Mouse (Mus musculus): ENCODE results near the gene Pla2g12a. TPM values are rescaled to one million over a fixed set of nuclear protein-coding genes. Genes with fewer than 3 reads are reported as not detected.

The Pla2g12a gene
- polyA plus RNA-seq, 1 experiment from 2014 or later: 25.4 TPM

GRCm38 (mm10) chr3:129936561-129936960 is 58.2 kb downstream of the Pla2g12a start:
- no peak overlapping the region for H3K4me3 ChIP-seq
- no peak overlapping the region for H3K27ac ChIP-seq
- 49% methylated on average over 9 of the region's 9 CpGs for WGBS
- no peaks in the 10 kb centered on the region for H3K36me3 ChIP-seq
- no peak overlapping the region for H3K9ac ChIP-seq
- no peaks in the 10 kb centered on the region for H3K9me3 ChIP-seq
- peaks cover 10% of the 10 kb centered on the region for H3K4me1 ChIP-seq
- H3K4me2 ChIP-seq: no peak overlapping the region
- no peaks in the 10 kb centered on the region for H3K27me3 ChIP-seq
- ATAC-seq (ENCODE audit: insufficient number of reproducible peaks, insufficient read depth, low FRiP score, low TSS enrichment, low read depth): no peak

- no peaks in the 10 kb centered on the region for H3K27me3 ChIP-seq
- no peak for ATAC-seq (ENCODE audit: insufficient number of reproducible peaks, insufficient read depth, low FRiP score, low TSS enrichment, low read depth)
- no peak overlapping the region for H3K9ac ChIP-seq
- peaks cover 10% of the 10 kb centered on the region for H3K4me1 ChIP-seq
- no peak overlapping the region for H3K27ac ChIP-seq
- no peak overlapping the region for H3K4me3 ChIP-seq
- no peaks in the 10 kb centered on the region for H3K36me3 ChIP-seq
- H3K4me2 ChIP-seq: peak overlapping the region; percentile 7; the same call in 1 of the 2 replicates
- WGBS: 37% methylated on average over 3 of the region's 3 CpGs
- no peaks in the 10 kb centered on the region for H3K9me3 ChIP-seq
Measured at GRCm38 (mm10) chr3:129937848-129938247, 59.4 kb downstream of the Pla2g12a start.

- Histone ChIP-seq H3K4me1 (peaks cover 10% of the 10 kb centered on the region), H3K9me3 (no peaks in the 10 kb centered on the region), H3K9ac (no peak overlapping the region), H3K27me3 (no peaks in the 10 kb centered on the region), H3K27ac (no peak overlapping the region), H3K36me3 (no peaks in the 10 kb centered on the region), H3K4me2 (no peak overlapping the region), H3K4me3 (no peak overlapping the region)
- WGBS: 52% methylated on average over 7 of the region's 7 CpGs
- ATAC-seq (ENCODE audit: insufficient number of reproducible peaks, insufficient read depth, low FRiP score, low TSS enrichment, low read depth): no peak
Measured at GRCm38 (mm10) chr3:129939058-129939457, 60.7 kb downstream of the Pla2g12a start.

- no peak overlapping the region for H3K4me2 ChIP-seq
- no peak overlapping the region for H3K27ac ChIP-seq
- ATAC-seq (ENCODE audit: insufficient number of reproducible peaks, insufficient read depth, low FRiP score, low TSS enrichment, low read depth): no peak
- no peak overlapping the region for H3K9ac ChIP-seq
- WGBS: 93% methylated on average over 2 of the region's 2 CpGs
- no peaks in the 10 kb centered on the region for H3K27me3 ChIP-seq
- H3K4me3 ChIP-seq: no peak overlapping the region
- H3K9me3 ChIP-seq: no peaks in the 10 kb centered on the region
- no peaks in the 10 kb centered on the region for H3K36me3 ChIP-seq
- peaks cover 10% of the 10 kb centered on the region for H3K4me1 ChIP-seq
Measured at GRCm38 (mm10) chr3:129940780-129941179, 62.4 kb downstream of the Pla2g12a start.

- H3K4me2 ChIP-seq: no peak overlapping the region
- no peak for ATAC-seq (ENCODE audit: insufficient number of reproducible peaks, insufficient read depth, low FRiP score, low TSS enrichment, low read depth)
- H3K4me3 ChIP-seq: no peak overlapping the region
- no peaks in the 10 kb centered on the region for H3K36me3 ChIP-seq
- H3K27me3 ChIP-seq: no peaks in the 10 kb centered on the region
- no peaks in the 10 kb centered on the region for H3K9me3 ChIP-seq
- 83% methylated on average over 1 of the region's 1 CpGs for WGBS
- H3K27ac ChIP-seq: no peak overlapping the region
- H3K9ac ChIP-seq: no peak overlapping the region
- H3K4me1 ChIP-seq: peaks cover 10% of the 10 kb centered on the region
Measured at GRCm38 (mm10) chr3:129941291-129941690, 62.9 kb downstream of the Pla2g12a start.

- H3K9ac ChIP-seq: no peak overlapping the region
- no peak for ATAC-seq (ENCODE audit: insufficient number of reproducible peaks, insufficient read depth, low FRiP score, low TSS enrichment, low read depth)
- no peak overlapping the region for H3K27ac ChIP-seq
- no peak overlapping the region for H3K4me3 ChIP-seq
- H3K27me3 ChIP-seq: no peaks in the 10 kb centered on the region
- no peaks in the 10 kb centered on the region for H3K4me1 ChIP-seq
- H3K36me3 ChIP-seq: no peaks in the 10 kb centered on the region
- WGBS: 65% methylated on average over 4 of the region's 4 CpGs
- no peaks in the 10 kb centered on the region for H3K9me3 ChIP-seq
- no peak overlapping the region for H3K4me2 ChIP-seq
Measured at GRCm38 (mm10) chr3:129943813-129944212, 65.4 kb downstream of the Pla2g12a start.

Other genes starting within 250 kb of the Pla2g12a start
- 1.3 and 1.6 TPM in 2 replicates for gene Egf, start 123.3 kb upstream of the Pla2g12a start, polyA plus RNA-seq (2015; fragmentation: Nextera tagmentation; extraction: Ambion mirVana)
- gene Lrit3, start 74.6 kb upstream of the Pla2g12a start, polyA plus RNA-seq (2015; fragmentation: Nextera tagmentation; extraction: Ambion mirVana): not detected in 2 replicates
- 0.23 and 0.38 TPM in 2 replicates for gene Rrh, start 56.0 kb upstream of the Pla2g12a start, polyA plus RNA-seq (2015; fragmentation: Nextera tagmentation; extraction: Ambion mirVana)
- gene Gar1, start 47.2 kb upstream of the Pla2g12a start, polyA plus RNA-seq (2015; fragmentation: Nextera tagmentation; extraction: Ambion mirVana): 63.7 and 90.1 TPM in 2 replicates
- gene Cfi, start 42.7 kb upstream of the Pla2g12a start, polyA plus RNA-seq (2015; fragmentation: Nextera tagmentation; extraction: Ambion mirVana): 0.11 and 3.2 TPM in 2 replicates
- gene Casp6, start 22.8 kb downstream of the Pla2g12a start, polyA plus RNA-seq (2015; fragmentation: Nextera tagmentation; extraction: Ambion mirVana): 91.9 and 97.7 TPM in 2 replicates
- gene Mcub, start 91.6 kb downstream of the Pla2g12a start, polyA plus RNA-seq (2015; fragmentation: Nextera tagmentation; extraction: Ambion mirVana): 4.2 and 4.7 TPM in 2 replicates
- 32.8 and 33.6 TPM in 2 replicates for gene Sec24b, start 182.9 kb downstream of the Pla2g12a start, polyA plus RNA-seq (2015; fragmentation: Nextera tagmentation; extraction: Ambion mirVana)